Mouse (Mus musculus) C2C12 (cell line): ENCODE results near the gene Gm11985. TPM values are rescaled to one million over a fixed set of nuclear protein-coding genes. Genes with fewer than 3 reads are reported as not detected.

Experiments
- H3K27me3 ChIP-seq: one replicate; pipeline ENCODE4 v1.6.1; 2011; ENCODE audit not compliant: control insufficient read depth, insufficient read depth, insufficient read length
- H3K36me3 ChIP-seq: one replicate; pipeline ENCODE4 v1.6.1; 2011; ENCODE audit not compliant: control insufficient read depth, insufficient read depth
- H3K4me3 ChIP-seq: one replicate; pipeline ENCODE4 v1.5.1; 2011; ENCODE audit warnings: mild to moderate bottlenecking, control low read depth; ENCODE audit not compliant: poor library complexity, insufficient read depth, severe bottlenecking
- H3K79me2 ChIP-seq: one replicate; pipeline ENCODE4 v1.6.1; 2011; ENCODE audit not compliant: control insufficient read depth, insufficient read depth
- H3K79me3 ChIP-seq: one replicate; pipeline ENCODE4 v1.6.1; 2011; ENCODE audit warnings: low read depth, control low read depth
- H3ac ChIP-seq: one replicate; pipeline ENCODE3; 2011; ENCODE audit warnings: low read depth; ENCODE audit not compliant: control insufficient read depth, insufficient read length
- CEBPB ChIP-seq: IDR thresholded peaks from one replicate; pipeline ENCODE4 v1.6.1; 2011; ENCODE audit warnings: low read depth, mild to moderate bottlenecking, control low read depth, moderate library complexity
- CTCF ChIP-seq: IDR thresholded peaks from one replicate; pipeline ENCODE4 v1.5.1; 2011; ENCODE audit not compliant: control insufficient read depth, insufficient read depth, insufficient read length
- FOSL1 ChIP-seq: IDR thresholded peaks from one replicate; pipeline ENCODE4 v1.8.0; 2011; ENCODE audit warnings: mild to moderate bottlenecking, low read length; ENCODE audit not compliant: poor library complexity, insufficient read depth, severe bottlenecking
- MAX ChIP-seq: IDR thresholded peaks from one replicate; pipeline ENCODE4 v1.6.1; 2011; ENCODE audit warnings: mild to moderate bottlenecking, control low read depth
- MYOD1 ChIP-seq: IDR thresholded peaks from one replicate; pipeline ENCODE4 v1.6.1; 2011; ENCODE audit warnings: low read depth; ENCODE audit not compliant: control insufficient read depth, insufficient read length
- MYOG ChIP-seq: IDR thresholded peaks from one replicate; pipeline ENCODE4 v1.6.1; 2011; ENCODE audit not compliant: control insufficient read depth, insufficient read length; ENCODE audit errors: extremely low read depth
- USF1 ChIP-seq: IDR thresholded peaks from one replicate; pipeline ENCODE4 v1.6.1; 2011; ENCODE audit warnings: low read depth, mild to moderate bottlenecking, control low read depth, moderate library complexity
- polyA plus RNA-seq: library from polyadenylated mRNA; unstranded; fragments of >200 nt; fragmentation: generic; extraction: Trizol; gene quantifications from one replicate; pipeline ENCODE4 v1.2.1, GENCODE M21; 2012; ENCODE audit warnings: missing spikeins

Gene Gm11985
- polyA plus RNA-seq, 1 experiment, result not detected

- H3K36me3 ChIP-seq, result no peaks in the 10 kb centered on the region
- no peaks in the 10 kb centered on the region for H3K79me3 ChIP-seq
- no peaks in the 10 kb centered on the region for H3K27me3 ChIP-seq
- no peaks in the 10 kb centered on the region for H3K79me2 ChIP-seq
- H3ac ChIP-seq, result no peak overlapping the region
- no peak overlapping the region for H3K4me3 ChIP-seq
- TF ChIP-seq CEBPB (no peak), MAX (no peak), FOSL1 (no peak), MYOG (no peak), USF1 (no peak), MYOD1 (no peak), CTCF (no peak)
Observed at GRCm38 (mm10) chr11:7147945-7148344, 40.4 kb downstream of the Gm11985 start.

GRCm38 (mm10) chr11:7147536-7147935 is 40.8 kb downstream of the Gm11985 start:
- no peak overlapping the region for H3ac ChIP-seq
- H3K79me3 ChIP-seq, result no peaks in the 10 kb centered on the region
- no peaks in the 10 kb centered on the region for H3K27me3 ChIP-seq
- H3K36me3 ChIP-seq, result no peaks in the 10 kb centered on the region
- no peak for TF ChIP-seq MYOG
- no peak for TF ChIP-seq CEBPB
- no peak for TF ChIP-seq CTCF
- no peak for TF ChIP-seq MYOD1
- no peak for TF ChIP-seq MAX
- TF ChIP-seq FOSL1, result no peak
- no peak for TF ChIP-seq USF1
- no peak overlapping the region for H3K4me3 ChIP-seq
- no peaks in the 10 kb centered on the region for H3K79me2 ChIP-seq

- Histone ChIP-seq H3K79me3 (no peaks in the 10 kb centered on the region), H3K79me2 (no peaks in the 10 kb centered on the region), H3K27me3 (no peaks in the 10 kb centered on the region), H3K36me3 (no peaks in the 10 kb centered on the region), H3K4me3 (no peak overlapping the region), H3ac (no peak overlapping the region)
- peak; percentile 44 for TF ChIP-seq FOSL1
- no peak for TF ChIP-seq CTCF
- peak; percentile 15 for TF ChIP-seq MAX
- TF ChIP-seq USF1, result no peak
- no peak for TF ChIP-seq MYOD1
- no peak for TF ChIP-seq CEBPB
Observed at GRCm38 (mm10) chr11:7145221-7145620, 43.1 kb downstream of the Gm11985 start.

- H3K4me3 ChIP-seq, result no peak overlapping the region
- H3K36me3 ChIP-seq, result no peaks in the 10 kb centered on the region
- TF ChIP-seq FOSL1 (no peak), CTCF (no peak), USF1 (no peak)
- no peaks in the 10 kb centered on the region for H3K79me3 ChIP-seq
- no peaks in the 10 kb centered on the region for H3K27me3 ChIP-seq
- no peak overlapping the region for H3ac ChIP-seq
- H3K79me2 ChIP-seq, result no peaks in the 10 kb centered on the region
Observed at GRCm38 (mm10) chr11:7144369-7144768, 44.0 kb downstream of the Gm11985 start.

GRCm38 (mm10) chr11:7142725-7143124 is 45.6 kb downstream of the Gm11985 start:
- Histone ChIP-seq H3K79me2 (no peaks in the 10 kb centered on the region), H3K4me3 (no peak overlapping the region)

GRCm38 (mm10) chr11:7140449-7140848 is 47.9 kb downstream of the Gm11985 start:
- Histone ChIP-seq H3K79me2 (no peaks in the 10 kb centered on the region), H3K36me3 (no peaks in the 10 kb centered on the region), H3K27me3 (no peaks in the 10 kb centered on the region), H3ac (no peak overlapping the region), H3K79me3 (no peaks in the 10 kb centered on the region), H3K4me3 (no peak overlapping the region)
- no peak for TF ChIP-seq MYOG
- no peak for TF ChIP-seq MYOD1

More at GRCm38 (mm10) chr11:7142725-7143124, 45.6 kb downstream of the Gm11985 start:
- Histone ChIP-seq H3K27me3 (no peaks in the 10 kb centered on the region), H3ac (no peak overlapping the region), H3K36me3 (no peaks in the 10 kb centered on the region), H3K79me3 (no peaks in the 10 kb centered on the region)
- no peak for TF ChIP-seq MYOD1
- TF ChIP-seq CEBPB, result no peak
- TF ChIP-seq MYOG, result no peak
- no peak for TF ChIP-seq USF1
- no peak for TF ChIP-seq FOSL1
- TF ChIP-seq CTCF, result no peak
- no peak for TF ChIP-seq MAX
